Mouse (Mus musculus) liver, embryonic 11.5 days (tissue): ENCODE results near the gene Otos. TPM values are rescaled to one million over a fixed set of nuclear protein-coding genes. Genes with fewer than 3 reads are reported as not detected.

Experiments used
- ATAC-seq: fragments of 200-750 bp; cut with Nextera tagmentation; replicated peaks from 2 replicates; pipeline ENCODE4 v1.8.0; 2017; ENCODE audit warnings: moderate number of reproducible peaks, mild to moderate bottlenecking, moderate TSS enrichment, moderate library complexity; ENCODE audit not compliant: low FRiP score
- DNase-seq: peaks from one replicate; pipeline ENCODE4 v3.0.0-alpha.2; 2017; ENCODE audit warnings: low spot score
- H3K27ac ChIP-seq: fragments of 300-500 bp; sonication (generic); 2 replicates; pipeline ENCODE4 v1.5.1; 2014; ENCODE audit warnings: mild to moderate bottlenecking, low read depth, low read length, control low read depth
- H3K27me3 ChIP-seq: fragments of 300-500 bp; sonication (generic); replicated peaks from 2 replicates; pipeline ENCODE4 v1.6.1; 2014; ENCODE audit warnings: low read length, mixed read lengths; ENCODE audit not compliant: control insufficient read depth, insufficient read depth
- H3K36me3 ChIP-seq: fragments of 300-500 bp; sonication (generic); 2 replicates; pipeline ENCODE4 v1.6.1; 2014; ENCODE audit warnings: mild to moderate bottlenecking, low read length, moderate library complexity, mixed read lengths; ENCODE audit not compliant: control insufficient read depth, insufficient read depth
- H3K4me1 ChIP-seq: fragments of 300-500 bp; sonication (generic); replicated peaks from 2 replicates; pipeline ENCODE4 v1.6.1; 2014; ENCODE audit warnings: low read length, mixed read lengths; ENCODE audit not compliant: control insufficient read depth, insufficient read depth
- H3K4me2 ChIP-seq: fragments of 300-500 bp; sonication (generic); 2 replicates; pipeline ENCODE4 v1.6.1; 2014; ENCODE audit warnings: mild to moderate bottlenecking, control low read depth, moderate library complexity
- H3K4me3 ChIP-seq: fragments of 300-500 bp; sonication (generic); 2 replicates; pipeline ENCODE4 v1.5.1; 2014; ENCODE audit warnings: low read depth, low read length, control low read depth
- H3K9ac ChIP-seq: fragments of 300-500 bp; sonication (generic); 2 replicates; pipeline ENCODE4 v1.6.1; 2014; ENCODE audit warnings: low read depth, low read length, control low read depth
- H3K9me3 ChIP-seq: fragments of 300-500 bp; sonication (generic); 2 replicates; pipeline ENCODE4 v1.6.1; 2016; ENCODE audit warnings: low read length, inconsistent platforms, mixed read lengths; ENCODE audit not compliant: control insufficient read depth
- WGBS: fragments of 180-500 bp; shearing (Covaris S2); extraction: QIAGEN DNeasy Blood & Tissue Kit; methylation state at CpG from one replicate; pipeline ENCODE4 v1.1.7; 2014; 5-methylcytosine and 5-hydroxymethylcytosine counted together
- polyA plus RNA-seq: library from polyadenylated mRNA; unstranded; fragments of >200 nt; fragmentation: Nextera tagmentation; extraction: Ambion mirVana; gene quantifications from 2 replicates; pipeline ENCODE4 v1.2.1, GENCODE M21; 2014

Otos gene
- polyA plus RNA-seq, 1 experiment from 2014 or later: not detected

- no peak overlapping the region for H3K4me2 ChIP-seq
- H3K4me1 ChIP-seq: no peaks in the 10 kb centered on the region
- peaks cover 6% of the 10 kb centered on the region; the same call in 1 of the 2 replicates for H3K36me3 ChIP-seq
- no peak overlapping the region for H3K4me3 ChIP-seq
- no peaks in the 10 kb centered on the region for H3K9me3 ChIP-seq
- 92% methylated on average over 4 of the region's 4 CpGs for WGBS
- no peak for ATAC-seq
- H3K27me3 ChIP-seq: no peaks in the 10 kb centered on the region
- no peak overlapping the region for H3K27ac ChIP-seq
- no peak for DNase-seq
- no peak overlapping the region for H3K9ac ChIP-seq
Measured at GRCm38 (mm10) chr1:92634976-92635599, 13.6 kb downstream of the Otos start.

DNA sequence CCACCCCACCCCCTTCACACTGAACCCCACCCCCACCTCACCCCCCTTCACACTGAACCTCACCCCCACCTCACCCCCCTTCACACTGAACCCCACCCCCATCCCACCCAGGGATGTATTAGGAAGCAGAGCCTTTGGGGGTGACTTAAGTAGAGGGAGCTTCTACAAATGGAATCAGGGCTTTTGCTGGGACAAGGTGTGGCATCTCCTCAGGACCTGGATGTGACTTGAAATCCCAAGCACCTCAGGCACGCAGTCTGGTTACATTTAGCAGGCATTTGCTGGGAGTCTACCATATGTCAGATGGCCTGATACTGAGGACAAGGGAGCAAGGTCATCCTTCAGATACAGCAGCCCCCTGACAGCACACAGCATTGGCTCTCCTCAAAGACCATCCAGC is 14.1 kb downstream of the Otos start:
- no peak for DNase-seq
- ATAC-seq: no peak

GRCm38 (mm10) chr1:92633726-92634125 is 14.9 kb downstream of the Otos start:
- H3K27ac ChIP-seq: no peak overlapping the region
- DNase-seq (no peak), ATAC-seq (no peak)
- H3K4me1 ChIP-seq: no peaks in the 10 kb centered on the region
- H3K9ac ChIP-seq: no peak overlapping the region
- peaks cover 6% of the 10 kb centered on the region; the same call in 1 of the 2 replicates for H3K36me3 ChIP-seq
- no peak overlapping the region for H3K4me2 ChIP-seq
- H3K4me3 ChIP-seq: no peak overlapping the region
- no peaks in the 10 kb centered on the region for H3K27me3 ChIP-seq
- WGBS: 85% methylated on average over 8 of the region's 8 CpGs
- H3K9me3 ChIP-seq: no peaks in the 10 kb centered on the region

More for the DNA sequence above, 14.1 kb downstream of the Otos start:
- Histone ChIP-seq H3K9me3 (no peaks in the 10 kb centered on the region), H3K27me3 (no peaks in the 10 kb centered on the region), H3K36me3 (peaks cover 6% of the 10 kb centered on the region; the same call in 1 of the 2 replicates), H3K4me3 (no peak overlapping the region), H3K9ac (no peak overlapping the region), H3K27ac (no peak overlapping the region), H3K4me2 (no peak overlapping the region), H3K4me1 (no peaks in the 10 kb centered on the region)
- WGBS: 74% methylated on average over 1 of the region's 1 CpGs

DNA sequence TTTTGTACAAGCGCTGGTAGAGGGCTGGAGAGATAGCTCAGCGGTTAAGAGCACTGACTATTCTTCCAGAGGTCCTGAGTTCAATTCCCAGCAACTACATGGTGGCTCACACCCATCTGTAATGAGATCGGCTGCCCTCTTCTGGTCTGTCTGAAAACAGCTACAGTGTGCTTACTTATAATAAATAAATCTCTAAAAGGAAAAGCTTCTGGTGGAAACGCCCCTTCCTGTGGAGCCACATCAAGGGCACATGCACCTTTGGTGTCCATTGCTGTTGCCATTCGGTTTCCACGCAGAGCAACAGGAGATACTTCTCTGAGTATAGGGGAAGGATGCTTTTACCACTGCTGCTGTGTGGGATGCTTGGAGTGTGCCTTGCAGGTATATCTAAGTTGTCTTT is 15.7 kb downstream of the Otos start:
- WGBS: 63% methylated on average over 6 of the region's 6 CpGs
- H3K9ac ChIP-seq: no peak overlapping the region
- no peak for DNase-seq
- no peak overlapping the region for H3K4me2 ChIP-seq
- H3K27me3 ChIP-seq: no peaks in the 10 kb centered on the region
- ATAC-seq: no peak
- H3K4me3 ChIP-seq: no peak overlapping the region
- no peaks in the 10 kb centered on the region for H3K9me3 ChIP-seq
- peaks cover 6% of the 10 kb centered on the region; the same call in 1 of the 2 replicates for H3K36me3 ChIP-seq
- no peak overlapping the region for H3K27ac ChIP-seq
- H3K4me1 ChIP-seq: no peaks in the 10 kb centered on the region

DNA sequence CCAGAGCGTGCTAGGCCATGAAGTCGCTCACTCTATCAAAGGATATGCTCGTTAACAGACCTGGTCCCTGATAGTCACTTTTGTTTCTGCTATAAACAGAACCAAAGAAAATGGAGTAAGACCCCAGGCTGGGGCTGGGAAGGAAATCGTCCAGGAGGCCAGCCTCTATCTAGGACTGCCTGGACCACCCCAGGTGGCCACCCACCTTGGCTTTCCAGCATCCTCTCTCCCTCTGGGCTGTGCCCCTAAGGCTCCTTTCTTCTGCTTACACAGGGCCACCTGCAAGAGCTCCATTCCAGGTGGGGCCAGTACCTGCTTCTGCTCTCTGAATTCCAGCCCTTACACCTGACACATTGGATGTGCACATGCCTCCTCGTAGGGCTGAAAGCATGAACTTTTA is 16.4 kb downstream of the Otos start:
- peaks cover 2% of the 10 kb centered on the region; the same call in 1 of the 2 replicates for H3K36me3 ChIP-seq

DNA sequence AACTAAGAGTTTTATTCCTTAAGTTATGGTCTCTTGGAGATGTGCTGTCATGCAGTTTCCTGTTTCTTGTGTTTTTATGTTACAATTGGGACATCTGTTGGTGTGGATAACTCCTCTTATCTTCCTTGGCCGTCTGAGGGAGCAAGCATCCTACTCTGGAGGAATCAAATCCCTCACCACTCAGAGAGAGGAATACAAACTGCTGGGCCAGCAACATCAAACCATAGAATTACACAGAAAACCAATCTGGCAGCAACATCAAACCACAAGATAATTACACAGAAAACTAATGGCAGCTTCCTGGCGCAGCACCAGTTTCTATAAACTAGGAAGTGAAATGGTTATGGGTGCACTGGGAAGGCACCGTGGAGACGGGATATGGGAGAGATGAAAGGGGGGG is 20.4 kb downstream of the Otos start:
- Histone ChIP-seq H3K36me3 (no peaks in the 10 kb centered on the region), H3K27me3 (no peaks in the 10 kb centered on the region), H3K9me3 (no peaks in the 10 kb centered on the region), H3K4me2 (no peak overlapping the region), H3K27ac (no peak overlapping the region), H3K4me1 (no peaks in the 10 kb centered on the region), H3K9ac (no peak overlapping the region), H3K4me3 (no peak overlapping the region)
- ATAC-seq: no peak
- 47% methylated on average over 4 of the region's 4 CpGs for WGBS
- DNase-seq: no peak

More for the DNA sequence above, 16.4 kb downstream of the Otos start:
- Histone ChIP-seq H3K4me3 (no peak overlapping the region), H3K9me3 (no peaks in the 10 kb centered on the region), H3K27me3 (no peaks in the 10 kb centered on the region), H3K4me2 (no peak overlapping the region), H3K4me1 (no peaks in the 10 kb centered on the region), H3K27ac (no peak overlapping the region), H3K9ac (no peak overlapping the region)
- DNase-seq (no peak), ATAC-seq (no peak)
- WGBS: 75% methylated on average over 5 of the region's 5 CpGs

DNA sequence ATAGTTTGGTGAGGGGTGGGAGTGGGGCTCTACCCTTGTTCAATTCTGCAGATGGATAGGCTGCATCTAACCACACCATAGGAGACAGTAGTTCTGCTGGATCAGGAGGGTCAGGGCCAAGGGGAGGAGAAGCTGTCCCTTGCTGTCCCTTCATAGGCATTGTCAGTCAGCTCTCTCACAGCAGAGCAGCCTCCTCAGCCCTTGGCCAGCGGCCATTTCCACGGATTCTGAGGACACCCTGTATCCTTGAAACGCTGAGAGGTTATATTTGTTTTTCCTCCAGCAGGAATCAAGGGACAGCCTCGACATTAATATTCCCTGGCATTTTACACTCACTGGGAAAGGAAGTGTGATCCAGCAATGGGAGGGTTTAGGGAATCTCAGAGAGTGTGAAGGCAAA is 30.3 kb downstream of the Otos start:
- H3K4me1 ChIP-seq: no peaks in the 10 kb centered on the region
- H3K4me2 ChIP-seq: no peak overlapping the region
- no peak overlapping the region for H3K4me3 ChIP-seq
- H3K27ac ChIP-seq: no peak overlapping the region
- no peaks in the 10 kb centered on the region for H3K9me3 ChIP-seq
- no peak for ATAC-seq
- no peaks in the 10 kb centered on the region for H3K27me3 ChIP-seq
- no peak overlapping the region for H3K9ac ChIP-seq
- WGBS: 69% methylated on average over 4 of the region's 4 CpGs
- no peaks in the 10 kb centered on the region for H3K36me3 ChIP-seq
- DNase-seq: no peak

DNA sequence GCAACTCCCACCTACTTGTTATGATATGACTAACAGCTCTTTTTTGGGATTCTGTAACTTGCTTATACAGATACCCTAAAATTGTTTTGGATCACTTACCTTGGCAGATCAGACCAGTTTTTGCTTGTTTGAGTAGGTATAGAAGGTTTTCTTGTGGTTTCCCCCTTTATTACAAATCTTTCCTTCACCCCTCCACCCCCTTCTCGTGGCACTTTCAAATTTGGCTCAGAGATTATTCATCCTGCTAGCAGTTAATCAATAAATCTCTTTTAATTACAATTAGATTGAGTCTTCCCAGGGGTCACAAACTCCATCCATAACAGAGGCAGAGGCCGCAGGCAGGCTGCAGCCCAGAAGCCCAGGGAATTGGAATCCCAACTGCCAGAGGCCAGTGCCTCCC is 31.2 kb downstream of the Otos start, which contains the start of gene Olfr12:
Gene Olfr12, plus strand, starts transcription at position 301 of the 400 bp plus-strand sequence.
- WGBS: 66% methylated on average over 2 of the region's 2 CpGs
- Histone ChIP-seq H3K36me3 (no peaks in the 10 kb centered on the region), H3K9me3 (no peaks in the 10 kb centered on the region), H3K9ac (no peak within 1 kb of the TSS), H3K4me1 (no peaks in the 10 kb centered on the region), H3K27me3 (no peaks in the 10 kb centered on the region), H3K27ac (no peak within 1 kb of the TSS), H3K4me3 (no peak within 1 kb of the TSS), H3K4me2 (no peak within 1 kb of the TSS)
- no peak for ATAC-seq
- DNase-seq: no peak

DNA sequence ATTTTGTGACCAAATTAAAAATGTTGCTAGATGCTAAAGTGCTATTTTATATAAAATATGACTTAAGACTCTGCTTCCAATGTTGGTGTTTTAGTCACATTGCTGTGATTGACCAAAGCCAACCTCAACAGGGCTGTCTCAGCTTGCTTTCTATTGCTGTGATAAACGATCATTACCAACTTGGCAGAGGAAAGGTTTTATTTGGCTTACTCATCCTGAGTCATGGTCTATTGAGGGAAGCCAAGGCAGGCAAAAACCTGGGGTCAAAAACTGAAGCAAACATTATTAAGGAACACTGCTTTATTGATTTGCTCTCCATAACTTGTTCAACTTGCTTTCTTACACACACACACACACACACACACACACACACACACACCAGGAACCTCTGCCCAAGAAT is 32.6 kb downstream of the Otos start:
- ATAC-seq (no peak), DNase-seq (no peak)
- Histone ChIP-seq H3K4me3 (no peak overlapping the region), H3K9ac (no peak overlapping the region), H3K4me2 (no peak overlapping the region), H3K36me3 (no peaks in the 10 kb centered on the region), H3K9me3 (no peaks in the 10 kb centered on the region), H3K4me1 (no peaks in the 10 kb centered on the region), H3K27me3 (no peaks in the 10 kb centered on the region), H3K27ac (no peak overlapping the region)
- 74% methylated on average over 1 of the region's 1 CpGs for WGBS
